Mouse (Mus musculus): Measurements from ENCODE around the gene Cdc6.

DNA sequence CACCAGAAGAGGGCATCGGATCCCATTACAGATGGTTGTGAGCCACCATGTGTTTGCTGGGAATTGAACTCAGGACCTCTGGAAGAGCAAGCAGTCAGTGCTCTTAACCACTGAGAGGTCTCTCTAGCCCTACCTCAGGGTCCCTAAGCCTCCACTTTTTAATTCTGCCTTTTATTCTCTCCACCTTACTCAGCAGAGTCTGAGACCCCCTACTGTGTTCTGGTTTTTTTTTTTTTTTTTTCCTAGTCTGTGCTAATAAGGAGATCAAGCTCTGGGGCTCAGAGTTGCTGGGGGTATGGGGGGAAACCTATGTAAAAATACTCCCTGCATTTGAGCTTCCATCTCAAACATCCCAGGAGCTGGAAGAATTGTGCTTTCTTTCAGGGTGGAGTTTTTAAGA, 44.5 kb downstream of the Cdc6 start:
- TF ChIP-seq EP300 (optimal IDR thresholded peaks at IDR 0.05) (no peak), CTCF (IDR thresholded peaks at IDR 0.05; ENCODE audit: low read depth) (no peak)
